Mouse (Mus musculus): ENCODE measurements around the gene Nfkbil1. TPM values are rescaled to one million over a fixed set of nuclear protein-coding genes. Genes with fewer than 3 reads are reported as not detected.

Gene Nfkbil1
- polyA plus RNA-seq, 1 experiment from 2014 or later: 14.5 TPM

DNA sequence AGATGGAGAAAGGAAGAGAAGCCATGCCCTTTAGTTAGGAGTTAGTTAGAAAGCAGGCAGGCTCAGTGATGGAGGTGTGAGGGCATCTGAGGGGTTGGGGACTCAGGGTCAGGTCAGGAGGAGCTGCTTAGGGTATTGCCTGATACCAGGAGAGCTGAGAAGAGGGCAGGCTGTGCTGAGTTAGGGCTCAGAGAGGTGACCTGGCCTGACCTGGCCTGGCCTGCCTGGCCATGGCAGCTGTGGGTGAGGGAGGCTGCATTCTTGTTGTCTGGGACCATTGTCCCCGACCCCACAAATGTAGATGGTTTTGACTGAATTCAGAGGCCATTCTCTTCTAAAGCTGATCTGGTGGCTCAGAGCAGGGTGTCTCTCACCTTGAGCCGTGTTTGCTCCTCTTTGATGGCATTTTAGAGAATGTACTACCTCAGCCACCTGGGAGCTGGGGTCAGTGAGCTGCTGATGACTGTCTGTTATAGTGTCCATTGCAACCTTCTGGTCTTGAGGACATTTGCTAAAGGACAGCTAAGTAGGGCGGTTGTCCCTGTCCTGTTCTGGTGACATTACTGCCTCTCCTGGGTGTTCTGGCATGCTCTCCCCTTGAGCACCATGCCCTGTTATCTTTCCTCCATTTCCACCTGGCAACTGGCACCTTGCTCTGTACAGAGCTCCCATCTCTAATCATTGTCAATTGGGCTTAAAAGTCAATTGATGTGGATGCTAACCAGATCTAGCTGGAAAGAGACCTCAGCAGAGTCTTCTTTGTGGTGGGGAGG, 14.9 kb upstream of the Nfkbil1 start:
- Histone ChIP-seq H3K9me3 (replicated peaks; ENCODE audit: low read length) (no peaks in the 10 kb centered on the region), H3K27ac (no peak overlapping the region), H3K4me2 (ENCODE audit: low read length) (no peak overlapping the region), H3K27me3 (ENCODE audit: insufficient read depth, low read length) (no peaks in the 10 kb centered on the region), H3K4me3 (replicated peaks; ENCODE audit: low read depth, low read length) (no peak overlapping the region), H3K4me1 (replicated peaks; ENCODE audit: insufficient read depth, low read length) (no peaks in the 10 kb centered on the region; the same call in 1 of the 2 replicates), H3K9ac (ENCODE audit: low read depth, low read length) (no peak overlapping the region), H3K36me3 (ENCODE audit: insufficient read depth, low read length) (peaks cover 75% of the 10 kb centered on the region)
- 85% methylated on average over 3 of the region's 3 CpGs for WGBS
- TF ChIP-seq CTCF (IDR thresholded peaks at IDR 0.05; ENCODE audit: low read depth): no peak
- DNase-seq (ENCODE audit: low spot score) (no peak), ATAC-seq (replicated peaks; ENCODE audit: low FRiP score, low read depth) (no peak)

DNA sequence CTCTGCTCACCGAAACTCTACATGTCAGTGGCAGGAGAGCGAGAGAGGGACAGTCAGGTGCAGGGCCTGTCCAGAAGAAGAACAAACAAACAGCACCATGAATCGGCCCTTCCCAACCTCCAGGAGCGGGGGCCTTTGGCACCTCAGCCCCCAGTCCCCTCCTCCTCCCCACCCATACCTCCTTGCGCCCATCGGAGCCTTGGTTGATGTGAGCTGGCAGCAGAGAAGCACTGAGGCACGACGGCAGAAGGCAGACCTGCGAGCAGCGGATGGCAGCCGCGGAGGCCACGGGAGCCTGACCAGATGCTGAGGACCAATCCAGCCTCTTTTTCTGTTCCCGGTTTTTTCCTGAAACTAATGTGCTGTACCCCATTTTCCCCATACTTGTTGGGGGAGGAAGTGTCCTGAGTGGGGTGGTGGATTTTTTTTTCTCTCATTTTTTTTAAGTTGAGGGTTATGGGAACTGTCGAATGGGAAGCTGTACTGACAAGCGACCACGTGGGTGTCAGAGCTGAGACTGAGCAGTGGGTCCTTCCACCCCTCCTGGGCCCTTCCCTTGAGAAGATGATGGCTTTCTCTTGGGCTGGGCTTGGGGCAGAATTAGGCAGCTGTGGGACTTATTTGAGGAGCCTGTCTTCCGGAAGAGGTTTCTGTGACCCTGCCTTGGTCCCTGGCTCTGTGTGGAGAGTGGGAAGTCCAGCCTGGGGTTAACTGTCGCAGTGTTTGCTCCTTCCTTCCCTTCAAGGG, 14.0 kb upstream of the Nfkbil1 start:
- no peaks in the 10 kb centered on the region for H3K27me3 ChIP-seq (ENCODE audit: insufficient read depth, low read length)
- ATAC-seq (replicated peaks; ENCODE audit: low FRiP score, low read depth) (no peak), DNase-seq (ENCODE audit: low spot score) (no peak)
- no peak overlapping the region for H3K27ac ChIP-seq
- H3K4me2 ChIP-seq (ENCODE audit: low read length): no peak overlapping the region
- peaks cover 80% of the 10 kb centered on the region for H3K36me3 ChIP-seq (ENCODE audit: insufficient read depth, low read length)
- H3K9me3 ChIP-seq (replicated peaks; ENCODE audit: low read length): no peaks in the 10 kb centered on the region
- H3K4me1 ChIP-seq (replicated peaks; ENCODE audit: insufficient read depth, low read length): peaks cover 5% of the 10 kb centered on the region; the same call in 1 of the 2 replicates
- no peak for TF ChIP-seq CTCF (IDR thresholded peaks at IDR 0.05; ENCODE audit: low read depth)
- H3K9ac ChIP-seq (ENCODE audit: low read depth, low read length): 0 out of 2 replicates have a peak overlapping the region, but pooled peaks have one; percentile 27
- WGBS: 55% methylated on average over 19 of the region's 19 CpGs
- H3K4me3 ChIP-seq (replicated peaks; ENCODE audit: low read depth, low read length): no peak overlapping the region

DNA sequence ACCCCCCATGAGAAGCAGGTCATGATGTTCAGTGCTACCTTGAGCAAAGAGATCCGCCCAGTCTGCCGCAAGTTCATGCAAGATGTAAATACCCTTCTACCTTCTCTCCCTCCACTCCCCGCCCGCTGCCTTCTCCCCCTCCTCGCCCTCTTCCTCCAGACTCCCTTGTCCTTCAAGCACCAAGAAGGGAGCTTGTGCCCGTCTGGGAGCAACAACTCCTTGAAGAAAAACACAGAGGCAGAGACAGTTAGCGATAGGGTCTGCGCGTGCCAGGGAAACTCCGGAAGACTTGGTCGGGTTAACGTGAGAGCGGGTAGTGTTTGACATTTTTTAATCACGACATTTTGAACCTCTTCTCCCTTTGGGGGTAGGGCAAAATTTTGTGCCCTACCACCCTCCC, 13.4 kb upstream of the Nfkbil1 start:
- Histone ChIP-seq H3K27me3 (ENCODE audit: insufficient read depth, low read length) (no peaks in the 10 kb centered on the region), H3K36me3 (ENCODE audit: insufficient read depth, low read length) (peaks cover 86% of the 10 kb centered on the region), H3K4me3 (replicated peaks; ENCODE audit: low read depth, low read length) (no peak overlapping the region), H3K4me2 (ENCODE audit: low read length) (no peak overlapping the region), H3K27ac (no peak overlapping the region), H3K9me3 (replicated peaks; ENCODE audit: low read length) (no peaks in the 10 kb centered on the region), H3K9ac (ENCODE audit: low read depth, low read length) (no peak overlapping the region), H3K4me1 (replicated peaks; ENCODE audit: insufficient read depth, low read length) (peaks cover 11% of the 10 kb centered on the region; the same call in 1 of the 2 replicates)
- 75% methylated on average over 14 of the region's 14 CpGs for WGBS
- ATAC-seq (replicated peaks; ENCODE audit: low FRiP score, low read depth) (no peak), DNase-seq (ENCODE audit: low spot score) (no peak)
- no peak for TF ChIP-seq CTCF (IDR thresholded peaks at IDR 0.05; ENCODE audit: low read depth)

DNA sequence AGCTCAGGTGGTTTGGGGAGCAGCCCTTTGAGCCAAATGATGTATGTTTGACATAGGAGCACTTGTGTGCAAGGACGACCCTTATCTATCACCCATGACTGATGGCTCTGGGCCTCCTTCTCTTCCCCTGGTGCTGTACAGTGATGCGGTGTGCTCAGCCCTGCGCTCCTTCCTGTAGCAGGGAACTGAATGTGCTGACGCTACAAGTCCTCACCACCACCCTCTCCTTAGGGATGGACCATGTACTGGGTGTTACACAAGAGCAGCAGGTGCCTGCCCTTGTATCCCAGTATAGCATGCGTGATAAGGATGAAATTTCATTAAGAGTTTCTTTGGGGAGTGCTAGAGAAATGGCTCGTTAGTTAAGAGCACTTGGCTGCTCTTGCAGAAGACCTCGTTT, 11.6 kb upstream of the Nfkbil1 start:
- H3K9me3 ChIP-seq (replicated peaks; ENCODE audit: low read length): no peaks in the 10 kb centered on the region
- no peaks in the 10 kb centered on the region for H3K27me3 ChIP-seq (ENCODE audit: insufficient read depth, low read length)
- H3K4me2 ChIP-seq (ENCODE audit: low read length): no peak overlapping the region
- WGBS: 68% methylated on average over 7 of the region's 7 CpGs
- H3K4me1 ChIP-seq (replicated peaks; ENCODE audit: insufficient read depth, low read length): peaks cover 16% of the 10 kb centered on the region
- H3K27ac ChIP-seq: no peak overlapping the region
- DNase-seq (ENCODE audit: low spot score): no peak
- H3K36me3 ChIP-seq (ENCODE audit: insufficient read depth, low read length): peaks cover 69% of the 10 kb centered on the region
- no peak overlapping the region for H3K4me3 ChIP-seq (replicated peaks; ENCODE audit: low read depth, low read length)
- no peak for TF ChIP-seq CTCF (IDR thresholded peaks at IDR 0.05; ENCODE audit: low read depth)
- ATAC-seq (replicated peaks; ENCODE audit: low FRiP score, low read depth): no peak
- H3K9ac ChIP-seq (ENCODE audit: low read depth, low read length): 0 out of 2 replicates have a peak overlapping the region, but pooled peaks have one; percentile 2

DNA sequence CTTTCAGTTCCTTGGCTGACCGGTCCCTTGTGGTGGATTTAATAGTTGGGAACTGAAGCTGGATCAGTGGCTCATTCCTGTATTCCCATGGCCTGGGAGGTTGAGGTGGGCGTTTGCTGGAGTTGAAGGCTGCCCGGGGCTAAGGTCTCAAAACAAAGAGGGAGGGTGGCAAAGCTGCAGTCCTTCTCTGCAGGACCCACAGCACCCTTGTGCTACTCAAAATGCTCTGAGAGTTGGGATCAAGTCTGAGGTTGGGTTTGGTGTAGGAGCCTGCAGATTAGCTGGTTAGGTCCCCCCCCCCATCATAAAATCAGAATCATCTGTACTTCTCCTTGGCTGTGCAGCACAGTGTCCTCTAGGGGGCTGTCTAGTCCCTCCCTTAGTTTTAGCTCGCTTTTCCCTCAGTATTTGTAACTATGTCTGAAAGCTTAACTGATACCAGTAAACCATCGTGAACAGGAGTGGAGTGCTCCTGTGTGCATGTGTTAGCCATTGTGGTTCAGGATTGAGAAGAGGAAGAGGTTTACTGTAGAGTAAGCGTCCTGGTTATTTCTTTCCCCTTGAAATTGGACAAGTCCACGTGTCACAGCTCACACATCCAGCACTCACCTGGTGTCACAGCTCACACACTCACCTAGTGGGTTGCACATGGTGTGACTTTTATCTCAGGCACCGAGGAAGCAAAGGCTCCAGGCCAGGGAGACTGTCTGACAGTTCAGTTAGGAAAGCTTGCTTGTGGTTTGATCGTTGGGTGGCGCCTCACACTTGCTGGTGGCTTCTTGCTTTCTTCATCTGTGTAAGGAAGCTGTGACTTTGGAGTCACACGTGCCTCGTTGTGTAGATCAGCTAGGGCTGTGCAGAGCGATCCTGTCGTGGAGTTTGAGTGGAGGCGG, 10.4 kb upstream of the Nfkbil1 start:
- H3K36me3 ChIP-seq (ENCODE audit: insufficient read depth, low read length): peaks cover 61% of the 10 kb centered on the region
- TF ChIP-seq CTCF (IDR thresholded peaks at IDR 0.05; ENCODE audit: low read depth): peak; percentile 70
- no peaks in the 10 kb centered on the region for H3K27me3 ChIP-seq (ENCODE audit: insufficient read depth, low read length)
- no peak overlapping the region for H3K9ac ChIP-seq (ENCODE audit: low read depth, low read length)
- peak; percentile 81 for DNase-seq (ENCODE audit: low spot score)
- H3K9me3 ChIP-seq (replicated peaks; ENCODE audit: low read length): no peaks in the 10 kb centered on the region
- H3K27ac ChIP-seq: no peak overlapping the region; the same call in 1 of the 2 replicates
- peaks cover 17% of the 10 kb centered on the region for H3K4me1 ChIP-seq (replicated peaks; ENCODE audit: insufficient read depth, low read length)
- WGBS: 66% methylated on average over 15 of the region's 15 CpGs
- H3K4me3 ChIP-seq (replicated peaks; ENCODE audit: low read depth, low read length): no peak overlapping the region
- ATAC-seq (replicated peaks; ENCODE audit: low FRiP score, low read depth): no peak
- peak overlapping the region; percentile 9; the same call in 1 of the 2 replicates for H3K4me2 ChIP-seq (ENCODE audit: low read length)
